Mouse (Mus musculus) lung, postnatal 0 days (tissue): ENCODE measurements around the gene 6430548M08Rik. TPM values are rescaled to one million over a fixed set of nuclear protein-coding genes. Genes with fewer than 3 reads are reported as not detected.
A peak's percentile ranks its signal among the peaks of the same experiment; 100 is the strongest.

Source experiments
- ATAC-seq: fragments of 200-750 bp; cut with Nextera tagmentation; 2 replicates; pipeline ENCODE4 v1.8.0; 2017; ENCODE audit warnings: moderate library complexity
- DNase-seq: peaks from one replicate; pipeline ENCODE4 v3.0.0-alpha.2; 2016; ENCODE audit warnings: low spot score
- H3K27ac ChIP-seq: fragments of 300-500 bp; sonication (generic); 2 replicates; pipeline ENCODE4 v1.5.1; 2014; ENCODE audit warnings: antibody characterized with exemption, mild to moderate bottlenecking, low read length, mixed read lengths
- H3K27me3 ChIP-seq: fragments of 300-500 bp; sonication (generic); replicated peaks from 2 replicates; pipeline ENCODE4 v1.6.1; 2014; ENCODE audit warnings: low read length, mixed read lengths; ENCODE audit not compliant: insufficient read depth
- H3K36me3 ChIP-seq: fragments of 300-500 bp; sonication (generic); 2 replicates; pipeline ENCODE4 v1.6.1; 2014; ENCODE audit warnings: low read length, mixed read lengths; ENCODE audit not compliant: insufficient read depth
- H3K4me1 ChIP-seq: fragments of 300-500 bp; sonication (generic); 2 replicates; pipeline ENCODE4 v1.6.1; 2014; ENCODE audit warnings: antibody characterized with exemption, low read depth, low read length, mixed read lengths; ENCODE audit not compliant: insufficient read depth
- H3K4me2 ChIP-seq: fragments of 300-500 bp; sonication (generic); replicated peaks from 2 replicates; pipeline ENCODE4 v1.6.1; 2014; ENCODE audit warnings: low read depth, mild to moderate bottlenecking, low read length, moderate library complexity, mixed read lengths
- H3K4me3 ChIP-seq: fragments of 300-500 bp; sonication (generic); 2 replicates; pipeline ENCODE4 v1.5.1; 2014; ENCODE audit warnings: low read depth, low read length
- H3K9ac ChIP-seq: fragments of 300-500 bp; sonication (generic); replicated peaks from 2 replicates; pipeline ENCODE4 v1.6.1; 2014; ENCODE audit warnings: low read depth, mild to moderate bottlenecking
- H3K9me3 ChIP-seq: fragments of 300-500 bp; sonication (generic); 2 replicates; pipeline ENCODE4 v1.6.1; 2016; ENCODE audit warnings: low read length, mixed read lengths
- CTCF ChIP-seq: IDR thresholded peaks from 2 replicates; pipeline ENCODE4 v1.5.1; 2016; ENCODE audit warnings: antibody characterized with exemption, mild to moderate bottlenecking
- EP300 ChIP-seq: IDR thresholded peaks from 2 replicates; pipeline ENCODE4 v1.6.1; 2016; ENCODE audit warnings: antibody characterized with exemption, mild to moderate bottlenecking, control low read depth
- WGBS: fragments of 180-500 bp; shearing (Covaris S2); extraction: QIAGEN DNeasy Blood & Tissue Kit; methylation state at CpG from one replicate; pipeline ENCODE4 v1.1.7; 2014; 5-methylcytosine and 5-hydroxymethylcytosine counted together
- polyA plus RNA-seq: library from polyadenylated mRNA; unstranded; fragments of >200 nt; fragmentation: Nextera tagmentation; extraction: Ambion mirVana; gene quantifications from 2 replicates; pipeline ENCODE4 v1.2.1, GENCODE M21; 2015

Gene 6430548M08Rik
- polyA plus RNA-seq, 1 experiment from 2014 or later: 16.3 TPM

DNA sequence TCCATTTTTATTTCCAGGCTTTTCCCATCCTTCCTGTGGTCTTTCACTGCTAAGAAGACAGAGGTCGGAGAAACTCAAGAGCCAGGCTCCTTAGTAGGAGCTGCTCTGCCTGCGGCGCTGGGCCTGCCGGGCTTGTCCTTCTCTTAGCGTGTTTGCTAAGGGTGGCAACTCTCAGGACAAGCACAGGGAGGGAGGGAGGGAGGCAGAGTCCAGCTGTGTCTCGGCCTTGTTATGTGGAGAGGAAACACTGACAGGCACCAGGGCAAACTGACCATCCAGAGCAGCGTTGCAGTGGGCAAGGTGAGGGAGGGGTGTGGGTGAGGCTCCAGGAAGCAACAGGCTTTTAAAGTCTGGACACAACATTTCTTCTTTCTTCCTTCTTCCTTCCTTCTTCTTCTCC, 24.4 kb upstream of the 6430548M08Rik start:
- H3K27me3 ChIP-seq: no peaks in the 10 kb centered on the region
- H3K27ac ChIP-seq: no peak overlapping the region
- H3K4me3 ChIP-seq: no peak overlapping the region
- TF ChIP-seq CTCF: no peak
- DNase-seq (peak; percentile 46), ATAC-seq (peak; percentile 84)
- H3K4me1 ChIP-seq: no peaks in the 10 kb centered on the region
- no peak overlapping the region for H3K4me2 ChIP-seq
- no peaks in the 10 kb centered on the region for H3K9me3 ChIP-seq
- no peak overlapping the region for H3K9ac ChIP-seq
- H3K36me3 ChIP-seq: peaks cover 40% of the 10 kb centered on the region
- 44% methylated on average over 7 of the region's 7 CpGs for WGBS

DNA sequence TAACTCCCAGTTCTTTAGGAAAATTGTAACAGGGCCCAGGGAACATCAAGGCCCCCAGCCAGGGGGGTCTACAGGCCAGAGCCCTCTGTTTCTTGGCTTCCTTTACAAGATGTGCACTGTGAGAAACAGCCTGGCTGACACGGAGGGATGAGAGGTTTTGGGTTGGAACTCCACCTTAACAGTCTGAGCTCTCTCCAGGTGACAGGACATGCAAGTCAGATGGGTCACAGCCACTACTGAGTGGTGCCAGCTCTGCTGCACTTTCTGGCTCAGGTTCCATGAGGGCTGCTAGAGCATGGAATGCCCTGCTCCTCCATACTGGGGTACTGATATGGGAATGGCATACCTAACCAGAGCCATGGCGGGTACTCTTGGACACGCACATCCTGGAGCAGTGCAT, 22.9 kb upstream of the 6430548M08Rik start:
- TF ChIP-seq EP300 (no peak), CTCF (no peak)

DNA sequence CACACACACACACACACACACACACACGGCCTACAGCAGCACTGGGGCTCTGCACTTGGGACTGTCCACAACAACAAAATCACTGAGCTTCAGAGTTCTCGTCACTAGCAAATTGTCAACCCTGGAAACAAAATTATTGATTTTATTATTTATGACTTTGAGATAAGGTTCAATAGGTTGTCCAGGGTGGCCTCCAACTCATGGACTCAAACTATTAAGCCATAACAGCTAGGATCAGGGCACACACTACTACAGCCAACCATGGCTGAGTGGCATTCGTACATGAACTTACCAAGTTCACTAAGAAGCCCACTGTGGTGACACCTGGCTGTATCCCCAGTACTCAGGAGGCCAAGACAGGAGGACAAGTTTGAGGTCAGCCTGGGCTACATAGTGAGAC, 20.8 kb upstream of the 6430548M08Rik start:
- H3K27me3 ChIP-seq: no peaks in the 10 kb centered on the region
- no peak for DNase-seq
- TF ChIP-seq CTCF (no peak), EP300 (no peak)
- no peak overlapping the region for H3K27ac ChIP-seq
- no peak for ATAC-seq
- no peak overlapping the region for H3K4me3 ChIP-seq
- H3K4me2 ChIP-seq: no peak overlapping the region
- 85% methylated on average over 3 of the region's 3 CpGs for WGBS
- no peak overlapping the region for H3K9ac ChIP-seq
- 0 out of 2 replicates have a peak, but pooled peaks cover 6% of the 10 kb centered on the region for H3K36me3 ChIP-seq
- H3K9me3 ChIP-seq: no peaks in the 10 kb centered on the region
- no peaks in the 10 kb centered on the region for H3K4me1 ChIP-seq

More for the DNA sequence above, 22.9 kb upstream of the 6430548M08Rik start:
- ATAC-seq (no peak), DNase-seq (no peak)
- H3K9me3 ChIP-seq: no peaks in the 10 kb centered on the region
- H3K4me2 ChIP-seq: no peak overlapping the region
- no peaks in the 10 kb centered on the region for H3K27me3 ChIP-seq
- H3K4me3 ChIP-seq: no peak overlapping the region
- peaks cover 25% of the 10 kb centered on the region for H3K36me3 ChIP-seq
- no peak overlapping the region for H3K9ac ChIP-seq
- H3K4me1 ChIP-seq: no peaks in the 10 kb centered on the region
- H3K27ac ChIP-seq: no peak overlapping the region
- 97% methylated on average over 3 of the region's 3 CpGs for WGBS

DNA sequence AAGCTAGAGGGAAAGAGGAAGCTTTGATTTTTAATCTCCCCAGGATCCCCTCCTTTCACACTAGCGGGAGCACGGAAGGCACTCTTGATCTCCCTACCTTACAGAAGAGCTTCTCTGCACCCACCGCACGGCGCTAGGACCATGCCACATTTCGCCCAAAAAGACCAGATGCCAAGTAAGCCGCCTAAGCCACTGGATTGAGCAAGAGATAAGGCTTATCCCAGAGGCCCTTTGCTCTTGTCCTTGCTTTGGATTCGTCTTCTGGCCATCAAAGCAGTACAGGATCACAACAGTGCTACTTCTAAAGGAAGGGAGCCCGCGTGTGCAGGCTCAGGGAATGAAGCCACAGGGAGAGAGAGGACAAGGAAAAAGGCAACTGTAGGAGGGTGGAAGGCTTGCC, 19.2 kb upstream of the 6430548M08Rik start:
- Histone ChIP-seq H3K27me3 (no peaks in the 10 kb centered on the region), H3K36me3 (no peaks in the 10 kb centered on the region), H3K4me2 (no peak overlapping the region), H3K4me1 (no peaks in the 10 kb centered on the region), H3K9me3 (no peaks in the 10 kb centered on the region), H3K4me3 (no peak overlapping the region), H3K9ac (no peak overlapping the region), H3K27ac (no peak overlapping the region)
- no peak for ATAC-seq
- DNase-seq: no peak
- TF ChIP-seq CTCF: no peak
- no peak for TF ChIP-seq EP300
- 84% methylated on average over 10 of the region's 10 CpGs for whole genome bisulfite sequencing

DNA sequence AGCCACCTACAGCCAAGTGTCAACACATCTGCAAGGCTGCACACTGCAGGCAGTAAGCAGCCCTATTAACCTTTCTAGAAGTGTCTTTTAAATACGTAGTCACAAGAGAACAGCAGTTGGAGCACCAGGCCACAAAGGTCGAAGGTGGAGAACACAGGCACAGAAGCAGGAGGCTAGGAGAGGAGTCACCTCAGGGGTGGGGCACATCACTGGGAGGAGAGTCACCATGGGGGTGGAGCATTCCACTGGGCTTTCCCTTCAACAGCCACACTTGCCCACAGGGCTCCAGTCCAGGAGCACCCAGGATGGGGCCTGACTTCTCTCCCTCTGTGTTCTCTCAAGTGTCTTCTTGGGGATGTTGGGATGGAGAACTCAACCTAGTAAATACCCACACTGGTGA, 17.5 kb upstream of the 6430548M08Rik start:
- no peak for DNase-seq
- 59% methylated on average over 2 of the region's 2 CpGs for WGBS
- TF ChIP-seq CTCF (no peak), EP300 (no peak)
- no peak overlapping the region for H3K4me2 ChIP-seq
- H3K36me3 ChIP-seq: no peaks in the 10 kb centered on the region
- no peak overlapping the region for H3K4me3 ChIP-seq
- H3K27me3 ChIP-seq: no peaks in the 10 kb centered on the region
- H3K9ac ChIP-seq: no peak overlapping the region
- 0 out of 2 replicates have a peak, but pooled peaks cover 6% of the 10 kb centered on the region for H3K4me1 ChIP-seq
- ATAC-seq: peak; percentile 10; the same call in 1 of the 2 replicates
- no peak overlapping the region for H3K27ac ChIP-seq
- H3K9me3 ChIP-seq: no peaks in the 10 kb centered on the region

DNA sequence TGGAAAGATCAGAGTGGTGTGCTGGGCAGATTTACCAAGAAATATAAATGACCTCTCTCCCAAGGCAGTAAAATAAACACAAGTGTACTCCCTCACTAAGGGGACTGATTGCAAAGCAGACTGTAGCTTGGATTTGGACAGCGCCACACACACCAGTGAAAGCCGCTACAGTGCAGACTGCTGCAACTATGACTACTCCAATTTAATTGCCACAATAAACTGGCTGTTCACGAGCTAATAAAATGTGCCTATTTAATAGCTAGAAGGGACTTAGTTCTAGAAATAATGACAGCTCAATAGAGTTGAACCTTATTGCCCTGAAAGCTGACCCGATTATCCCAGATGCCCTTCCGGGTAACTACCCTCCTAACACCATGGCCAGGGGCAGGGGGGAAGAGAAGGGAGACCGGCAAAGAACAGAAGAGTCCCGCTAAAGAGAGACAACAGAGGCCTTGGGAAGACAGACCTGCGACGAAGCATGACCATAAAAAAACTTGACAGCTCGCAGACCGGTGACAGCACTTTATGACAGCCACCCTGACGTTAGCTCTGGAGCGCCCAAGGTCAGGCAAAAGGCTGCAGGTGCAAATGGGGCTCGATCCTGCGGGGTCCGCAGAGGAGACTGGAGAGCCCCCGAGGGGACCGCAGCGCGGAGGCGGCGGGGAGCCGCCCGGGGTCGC, 13.4 kb upstream of the 6430548M08Rik start:
- Histone ChIP-seq H3K27me3 (no peaks in the 10 kb centered on the region), H3K4me2 (peak overlapping the region; percentile 90), H3K4me3 (peak overlapping the region; percentile 62), H3K9me3 (no peaks in the 10 kb centered on the region), H3K36me3 (no peaks in the 10 kb centered on the region), H3K4me1 (peaks cover 6% of the 10 kb centered on the region; the same call in 1 of the 2 replicates), H3K9ac (peak overlapping the region; percentile 62), H3K27ac (peak overlapping the region; percentile 93)
- no peak for TF ChIP-seq CTCF
- TF ChIP-seq EP300: no peak
- no peak for DNase-seq
- WGBS: 7% methylated on average over 15 of the region's 25 CpGs
- no peak for ATAC-seq
